Mouse (Mus musculus) cerebellum, adult 2 months (tissue): ENCODE data around the gene Smarca4.

Experiments
- CTCF ChIP-seq: fragments of 200-500 bp; IDR thresholded peaks from 2 replicates; pipeline ENCODE4 v1.5.1; 2011; ENCODE audit warnings: low read depth, mild to moderate bottlenecking, control low read depth, low read length, moderate library complexity, borderline replicate concordance; ENCODE audit not compliant: insufficient read depth
- POLR2A ChIP-seq: fragments of 200-500 bp; IDR thresholded peaks from 2 replicates; pipeline ENCODE4 v1.6.1; 2011; ENCODE audit warnings: low read length, control low read depth, borderline replicate concordance; ENCODE audit not compliant: insufficient read depth

DNA sequence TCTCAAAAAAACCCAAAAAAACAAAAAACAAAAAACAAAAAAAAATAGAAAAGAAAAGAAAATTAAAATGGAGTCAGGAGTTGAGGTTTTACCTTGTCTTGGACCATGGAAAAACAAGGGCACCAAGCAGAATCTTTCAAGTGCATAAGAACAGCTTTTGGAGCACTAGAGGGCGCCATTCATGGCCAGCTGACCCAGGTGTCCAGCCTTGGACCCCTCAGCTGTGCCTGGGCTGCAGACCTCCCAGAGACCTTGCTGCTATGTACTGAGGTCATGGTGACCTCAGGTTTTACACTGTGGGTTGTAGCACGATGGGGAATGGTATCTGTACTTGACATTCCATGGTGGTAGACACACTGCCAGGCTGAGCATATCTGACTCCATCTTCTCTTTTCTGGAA lies 75.9 kb downstream of the Smarca4 start:
- peak; percentile 67 for TF ChIP-seq CTCF
- TF ChIP-seq POLR2A, result no peak
